In the genomic region with DNA sequence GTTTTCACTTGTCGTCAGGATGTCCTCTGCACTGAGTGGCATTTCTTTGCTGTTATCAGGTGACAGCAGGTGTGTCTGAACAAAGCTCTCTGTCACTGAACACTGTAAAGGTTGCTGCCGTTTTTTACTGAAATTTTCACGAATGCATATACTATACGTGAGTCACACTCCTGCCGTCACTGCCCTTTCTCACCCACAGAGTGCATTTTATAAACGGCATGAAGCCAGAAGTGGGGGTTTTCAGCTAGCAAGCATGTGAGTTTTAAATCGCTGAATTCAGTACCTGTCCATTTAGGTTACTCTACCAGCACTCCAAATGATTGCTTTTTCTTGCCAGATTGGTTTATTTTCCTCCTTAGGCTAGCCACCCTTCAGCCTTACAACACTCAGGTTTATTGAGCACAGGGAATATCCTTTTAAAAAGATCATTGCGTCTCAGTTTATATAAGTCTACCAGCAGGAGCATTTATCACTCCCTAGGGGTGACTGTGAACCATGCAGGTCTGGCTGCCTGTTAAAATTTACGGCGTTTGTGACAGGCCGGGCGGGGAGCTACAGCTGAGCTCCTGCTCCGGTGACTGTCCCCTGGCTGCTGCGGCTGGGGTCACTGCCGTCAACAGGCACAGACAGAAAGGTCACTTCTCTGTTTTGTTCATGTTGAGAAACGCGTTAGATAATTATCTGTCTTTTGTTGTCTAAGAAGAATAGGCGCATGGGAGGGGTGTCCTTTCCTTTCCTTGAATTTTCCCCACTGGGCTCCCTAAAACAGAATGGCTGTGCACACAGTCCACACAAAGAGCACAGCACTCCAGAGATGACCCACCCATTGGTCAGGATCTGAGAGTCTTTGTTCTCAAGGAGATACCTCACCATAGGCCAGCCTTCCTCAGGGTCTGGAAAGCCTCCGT, we compare ENCODE assay signal across 8 mouse cellular contexts.
DNase-seq lines count a peak whose midpoint lies in the region; ATAC-seq and TF ChIP-seq lines count a peak whose summit lies in the region.

No protein-coding gene starts in this region.

- no peak for TF ChIP-seq POLR2A in lung, adult 2 months (IDR thresholded peaks at IDR 0.05; ENCODE audit: borderline replicate concordance, extremely low read depth, low read depth, low read length)

- H3K36me3 ChIP-seq in forebrain, embryonic 11.5 days (ENCODE audit: control insufficient read depth, insufficient read depth, low read length): no peaks in the 10 kb centered on the region
- H3K36me3 ChIP-seq in hindbrain, embryonic 16.5 days (ENCODE audit: control insufficient read depth, insufficient read depth, low read length): no peaks in the 10 kb centered on the region
- no peaks in the 10 kb centered on the region for H3K36me3 ChIP-seq in neural tube, embryonic 15.5 days

- intact Hi-C loops in gastrocnemius, adult 2 months (cut with DNase I): no loop called here

- H3K27ac ChIP-seq in gastrocnemius, adult 2 months: peak overlapping the region; percentile 88
- no peak overlapping the region for H3K27ac ChIP-seq in forebrain, embryonic 11.5 days (ENCODE audit: low read depth, low read length)
- H3K27ac ChIP-seq in hindbrain, embryonic 16.5 days (ENCODE audit: low read depth, low read length): no peak overlapping the region
- H3K27ac ChIP-seq in neural tube, embryonic 15.5 days (replicated peaks): peak overlapping the region; percentile 54

- DNase-seq in gastrocnemius, adult 2 months: peak; percentile 75
- DNase-seq in gastrocnemius, postnatal 4 days (ENCODE audit: low spot score in 2 of 2): no peak
- DNase-seq in forebrain, embryonic 11.5 days (ENCODE audit: low spot score): peak; percentile 58
- DNase-seq in lung, adult 2 months: peak; percentile 34
- DNase-seq in B cell, adult 2 months: no peak

- peak overlapping the region; percentile 40 for H3K4me3 ChIP-seq in gastrocnemius, adult 2 months
- H3K4me3 ChIP-seq in forebrain, embryonic 11.5 days (ENCODE audit: low read depth, low read length): no peak overlapping the region
- H3K4me3 ChIP-seq in hindbrain, embryonic 16.5 days (ENCODE audit: low read length): no peak overlapping the region
- no peak overlapping the region for H3K4me3 ChIP-seq in lung, adult 2 months (replicated peaks; ENCODE audit: extremely low read depth, low read depth, low read length)
- no peak overlapping the region for H3K4me3 ChIP-seq in neural tube, embryonic 15.5 days (replicated peaks)

- no peaks in the 10 kb centered on the region for H3K9me3 ChIP-seq in forebrain, embryonic 11.5 days (ENCODE audit: control insufficient read depth, low read length)
- no peaks in the 10 kb centered on the region for H3K9me3 ChIP-seq in hindbrain, embryonic 16.5 days (ENCODE audit: control insufficient read depth, low read length)
- no peaks in the 10 kb centered on the region for H3K9me3 ChIP-seq in neural tube, embryonic 15.5 days (replicated peaks)

- peak overlapping the region; percentile 3; the same call in 1 of the 2 replicates for H3K9ac ChIP-seq in forebrain, embryonic 11.5 days (ENCODE audit: low read length)
- H3K9ac ChIP-seq in hindbrain, embryonic 16.5 days (ENCODE audit: low read depth, low read length): peak overlapping the region; percentile 25; the same call in 1 of the 2 replicates
- no peak overlapping the region; the same call in 1 of the 2 replicates for H3K9ac ChIP-seq in neural tube, embryonic 15.5 days (replicated peaks)

- H3K27me3 ChIP-seq in forebrain, embryonic 11.5 days (ENCODE audit: control insufficient read depth, insufficient read depth, low read length): no peaks in the 10 kb centered on the region
- no peaks in the 10 kb centered on the region for H3K27me3 ChIP-seq in hindbrain, embryonic 16.5 days (replicated peaks; ENCODE audit: control insufficient read depth, insufficient read depth, low read length)
- H3K27me3 ChIP-seq in neural tube, embryonic 15.5 days (replicated peaks): no peaks in the 10 kb centered on the region

- ATAC-seq in forebrain, embryonic 11.5 days (replicated peaks; ENCODE audit: low FRiP score): peak; percentile 75
- ATAC-seq in hindbrain, embryonic 16.5 days: peak; percentile 70
- ATAC-seq in neural tube, embryonic 15.5 days (ENCODE audit: low FRiP score): peak; percentile 83
- ATAC-seq in erythroid progenitor cell, adult 5-6 weeks (replicated peaks; ENCODE audit: low FRiP score, poor library complexity, severe bottlenecking): no peak

- peaks cover 8% of the 10 kb centered on the region for H3K4me1 ChIP-seq in forebrain, embryonic 11.5 days (replicated peaks; ENCODE audit: control insufficient read depth, insufficient read depth, low read length)
- peaks cover 10% of the 10 kb centered on the region for H3K4me1 ChIP-seq in hindbrain, embryonic 16.5 days (ENCODE audit: control insufficient read depth, insufficient read depth, low read depth, low read length)
- peaks cover 19% of the 10 kb centered on the region for H3K4me1 ChIP-seq in lung, adult 2 months (ENCODE audit: control insufficient read depth, insufficient read depth, low read length)
- peaks cover 22% of the 10 kb centered on the region for H3K4me1 ChIP-seq in neural tube, embryonic 15.5 days

- WGBS in forebrain, embryonic 11.5 days: 40% methylated on average over 19 of the region's 19 CpGs
- WGBS in hindbrain, embryonic 16.5 days: 23% methylated on average over 19 of the region's 19 CpGs
- WGBS in lung, adult 2 months: 37% methylated on average over 19 of the region's 19 CpGs
- WGBS in neural tube, embryonic 15.5 days: 13% methylated on average over 19 of the region's 19 CpGs

- H3K4me2 ChIP-seq in forebrain, embryonic 11.5 days (ENCODE audit: low read depth, low read length, severe bottlenecking): no peak overlapping the region
- no peak overlapping the region for H3K4me2 ChIP-seq in hindbrain, embryonic 16.5 days (ENCODE audit: low read length)
- H3K4me2 ChIP-seq in neural tube, embryonic 15.5 days: peak overlapping the region; percentile 29

- peak; percentile 26; the same call in 1 of the 2 replicates for TF ChIP-seq CTCF in gastrocnemius, adult 2 months (IDR thresholded peaks at IDR 0.05)
- TF ChIP-seq CTCF in lung, adult 2 months (IDR thresholded peaks at IDR 0.05; ENCODE audit: insufficient read depth, low read length): no peak

Comparison
In these comparisons a context has a peak if more than half of its experiments do, and no peak if none do; other contexts are left out.
1. DNase-seq: peak in gastrocnemius, adult 2 months (single experiment), forebrain, embryonic 11.5 days (single experiment) and lung, adult 2 months (single experiment); none in gastrocnemius, postnatal 4 days (0 of 2) and B cell, adult 2 months (0 of 2).
2. H3K27ac ChIP-seq: peak in gastrocnemius, adult 2 months (single experiment) and neural tube, embryonic 15.5 days (single experiment); none in forebrain, embryonic 11.5 days (single experiment) and hindbrain, embryonic 16.5 days (single experiment).